Mouse (Mus musculus): ENCODE data around the gene Smarcc2. TPM values are rescaled to one million over a fixed set of nuclear protein-coding genes. Genes with fewer than 3 reads are reported as not detected.

Gene Smarcc2
- polyA plus RNA-seq (2012; rRNA removed) = 92.5 and 115 TPM in 2 replicates

GRCm38 (mm10) chr10:128458719-128459408 is at the start of gene Smarcc2:
Gene Smarcc2 (plus strand): TSS chr10:128459248.
- no peak for DNase-seq (ENCODE audit: low read depth)

- DNase-seq (ENCODE audit: low read depth) = peak; percentile 86
Observed at GRCm38 (mm10) chr10:128409692-128410559, 49.1 kb upstream of the Smarcc2 start.

- no peak for DNase-seq (ENCODE audit: low read depth)
Observed at GRCm38 (mm10) chr10:128410560-128410845, 48.5 kb upstream of the Smarcc2 start.

- peak; percentile 62 for DNase-seq (ENCODE audit: low read depth)
Observed at GRCm38 (mm10) chr10:128411211-128412054, 47.6 kb upstream of the Smarcc2 start, which contains the start of the genes Nabp2 and Rnf41. Gene Nabp2 (minus strand): TSS chr10:128411492. Gene Rnf41 (plus strand): TSS chr10:128411657.

- DNase-seq (ENCODE audit: low read depth) = no peak
Observed at GRCm38 (mm10) chr10:128412055-128412381, 47.0 kb upstream of the Smarcc2 start.

- no peak for DNase-seq (ENCODE audit: low read depth)
Observed at GRCm38 (mm10) chr10:128412558-128412957, 46.5 kb upstream of the Smarcc2 start.

GRCm38 (mm10) chr10:128413076-128413475 is 46.0 kb upstream of the Smarcc2 start:
- DNase-seq (ENCODE audit: low read depth) = no peak

GRCm38 (mm10) chr10:128414848-128415247 is 44.2 kb upstream of the Smarcc2 start:
- no peak for DNase-seq (ENCODE audit: low read depth)

- DNase-seq (ENCODE audit: low read depth) = no peak
Observed at GRCm38 (mm10) chr10:128422426-128422825, 36.6 kb upstream of the Smarcc2 start.

GRCm38 (mm10) chr10:128424604-128425003 is 34.4 kb upstream of the Smarcc2 start:
- DNase-seq (ENCODE audit: low read depth) = no peak

GRCm38 (mm10) chr10:128425260-128425659 is 33.8 kb upstream of the Smarcc2 start:
- DNase-seq (ENCODE audit: low read depth) = no peak

GRCm38 (mm10) chr10:128429052-128429451 is 30.0 kb upstream of the Smarcc2 start:
- peak; percentile 70 for DNase-seq (ENCODE audit: low read depth)

GRCm38 (mm10) chr10:128429454-128429853 is 29.6 kb upstream of the Smarcc2 start:
- peak; percentile 75 for DNase-seq (ENCODE audit: low read depth)

GRCm38 (mm10) chr10:128433417-128433816 is 25.6 kb upstream of the Smarcc2 start:
- no peak for DNase-seq (ENCODE audit: low read depth)

GRCm38 (mm10) chr10:128434681-128435080 is 24.4 kb upstream of the Smarcc2 start:
- no peak for DNase-seq (ENCODE audit: low read depth)

GRCm38 (mm10) chr10:128435186-128435823 is 23.7 kb upstream of the Smarcc2 start:
- DNase-seq (ENCODE audit: low read depth) = no peak

GRCm38 (mm10) chr10:128435873-128436272 is 23.2 kb upstream of the Smarcc2 start:
- no peak for DNase-seq (ENCODE audit: low read depth)

GRCm38 (mm10) chr10:128436376-128436775 is 22.7 kb upstream of the Smarcc2 start:
- no peak for DNase-seq (ENCODE audit: low read depth)

GRCm38 (mm10) chr10:128438675-128439279 is 20.3 kb upstream of the Smarcc2 start:
- DNase-seq (ENCODE audit: low read depth) = no peak

- DNase-seq (ENCODE audit: low read depth) = no peak
Observed at GRCm38 (mm10) chr10:128440407-128440806, 18.6 kb upstream of the Smarcc2 start.
